Comparison of ENCODE assay signal across 9 mouse cellular contexts in the genomic region with DNA sequence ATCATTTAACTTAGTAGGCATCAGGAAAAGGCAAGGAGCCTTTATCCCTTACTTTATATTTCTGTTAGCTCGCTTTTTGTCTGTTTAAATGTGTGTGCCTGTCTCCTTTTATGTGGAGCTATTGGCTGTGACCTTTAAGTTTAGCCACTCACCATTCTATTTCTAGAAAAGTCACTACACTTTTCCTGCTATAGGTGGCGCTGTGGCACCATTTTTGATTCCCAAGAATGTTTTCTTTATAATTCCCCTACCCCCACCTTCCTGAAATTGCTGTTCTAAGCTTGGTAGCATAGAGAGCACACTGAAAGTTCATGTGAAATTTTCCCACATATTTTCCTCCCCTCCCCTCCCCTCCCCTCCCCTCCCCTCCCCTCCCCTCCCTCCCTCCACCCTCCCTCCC. TPM values are rescaled to one million over a fixed set of nuclear protein-coding genes. Genes with fewer than 3 reads are reported as not detected.
DNase-seq lines count a peak whose midpoint lies in the region; ATAC-seq lines count a peak whose summit lies in the region.
"Had no signal": no experiment of that assay in that cellular context is flagged by ENCODE, and none has a peak within 500 bp of the region (broad histone marks: within the 10 kb centered on the region; RNA-seq: fewer than 3 reads in every experiment).

No protein-coding gene starts in this region.

- H3K4me2 ChIP-seq in kidney, embryonic 15.5 days = no peak overlapping the region
- no peak overlapping the region for H3K4me2 ChIP-seq in forebrain, embryonic 12.5 days
- H3K4me2 ChIP-seq: embryonic facial prominence, embryonic 15.5 days had no signal

- no peaks in the 10 kb centered on the region for H3K27me3 ChIP-seq in kidney, embryonic 15.5 days
- no peaks in the 10 kb centered on the region for H3K27me3 ChIP-seq in forebrain, embryonic 12.5 days
- H3K27me3 ChIP-seq: embryonic facial prominence, embryonic 15.5 days had no signal

- no peak overlapping the region for H3K9ac ChIP-seq in kidney, embryonic 15.5 days
- no peak overlapping the region for H3K9ac ChIP-seq in forebrain, embryonic 12.5 days
- H3K9ac ChIP-seq: embryonic facial prominence, embryonic 15.5 days had no signal

- H3K9me3 ChIP-seq in kidney, embryonic 15.5 days (replicated peaks) = no peaks in the 10 kb centered on the region
- H3K9me3 ChIP-seq in forebrain, embryonic 12.5 days = no peaks in the 10 kb centered on the region
- H3K9me3 ChIP-seq: embryonic facial prominence, embryonic 15.5 days had no signal

- H3K4me3 ChIP-seq in kidney, embryonic 15.5 days (replicated peaks) = no peak overlapping the region
- H3K4me3 ChIP-seq in forebrain, embryonic 12.5 days (replicated peaks) = no peak overlapping the region
- H3K4me3 ChIP-seq: embryonic facial prominence, embryonic 15.5 days had no signal

- H3K36me3 ChIP-seq in kidney, embryonic 15.5 days = peaks cover 74% of the 10 kb centered on the region
- peaks cover 33% of the 10 kb centered on the region for H3K36me3 ChIP-seq in forebrain, embryonic 12.5 days (replicated peaks)

- ATAC-seq in kidney, embryonic 15.5 days (replicated peaks; ENCODE audit: low FRiP score) = no peak
- ATAC-seq in erythroblast, adult 5-6 weeks (replicated peaks; ENCODE audit: low FRiP score, poor library complexity, severe bottlenecking) = peak; percentile 64; the same call in 1 of the 2 replicates
- ATAC-seq in megakaryocyte-erythroid progenitor cell, adult 5-6 weeks (replicated peaks; ENCODE audit: low FRiP score, low TSS enrichment, poor library complexity, severe bottlenecking) = peak; percentile 51
- ATAC-seq in forebrain, embryonic 12.5 days (ENCODE audit: low FRiP score) = no peak

- H3K4me1 ChIP-seq in kidney, embryonic 15.5 days = no peaks in the 10 kb centered on the region
- H3K4me1 ChIP-seq in forebrain, embryonic 12.5 days = no peaks in the 10 kb centered on the region
- H3K4me1 ChIP-seq: embryonic facial prominence, embryonic 15.5 days had no signal

- WGBS in kidney, embryonic 15.5 days = 19% methylated on average over 2 of the region's 2 CpGs
- WGBS in forebrain, embryonic 12.5 days = 17% methylated on average over 2 of the region's 2 CpGs

- H3K27ac ChIP-seq in kidney, embryonic 15.5 days = no peak overlapping the region
- no peak overlapping the region for H3K27ac ChIP-seq in forebrain, embryonic 12.5 days
- H3K27ac ChIP-seq: embryonic facial prominence, embryonic 15.5 days had no signal

- peak; percentile 6 for DNase-seq in kidney, adult 11 months
- peak; percentile 58 for DNase-seq in ES-CJ7 (ENCODE audit: low read depth, low spot score)
- peak; percentile 70 for DNase-seq in adrenal gland, postnatal 14 days
- peak; percentile 53 to 75 for DNase-seq in kidney, postnatal 36 days

RNA-seq across cellular contexts. Expression of gene Mrc2, which starts 22.3 kb away (rescaled TPM):
- 19.1 and 21.3 TPM in 2 replicates for polyA plus RNA-seq in kidney, embryonic 15.5 days (2015; fragmentation: Nextera tagmentation; extraction: Ambion mirVana)
- total RNA-seq in adrenal gland, postnatal 14 days (2021) = 20.4 and 21.7 TPM in 2 replicates
- total RNA-seq in erythroblast, adult 5-6 weeks (2015; ENCODE audit: low replicate concordance) = 0.63 TPM in 1 of 2 replicates, not detected in the other
- not detected in 2 replicates for total RNA-seq in erythroblast, adult 5-6 weeks (2017; ENCODE audit: low replicate concordance)
- total RNA-seq in megakaryocyte-erythroid progenitor cell, adult 5-6 weeks (2014; fragmentation: Nextera tagmentation) = not detected in 2 replicates
- total RNA-seq in megakaryocyte-erythroid progenitor cell, adult 5-6 weeks (2017) = not detected in 2 replicates
- 14.9 and 15.1 TPM in 2 replicates for polyA plus RNA-seq in forebrain, embryonic 12.5 days (2016; fragmentation: Nextera tagmentation; extraction: Ambion mirVana)

Comparison
In these comparisons a context has a peak if more than half of its experiments do, and no peak if none do; other contexts are left out.
1. DNase-seq: peak in every context shown above with its lines; median percentile 70 in adrenal gland, postnatal 14 days; 64 in kidney, postnatal 36 days; 58 in ES-CJ7; 6 in kidney, adult 11 months.
2. ATAC-seq: peak in erythroblast, adult 5-6 weeks (single experiment) and megakaryocyte-erythroid progenitor cell, adult 5-6 weeks (single experiment); none in kidney, embryonic 15.5 days (single experiment) and forebrain, embryonic 12.5 days (single experiment).
3. RNA of gene Mrc2, which starts 22.3 kb away (total RNA-seq): 20.4 to 21.7 TPM in adrenal gland, postnatal 14 days; 0.63 TPM in erythroblast, adult 5-6 weeks and not detected in megakaryocyte-erythroid progenitor cell, adult 5-6 weeks; every median in the first group is over 10 times any median in the second.